ENCODE assay signal across 11 mouse cellular contexts in the genomic region with DNA sequence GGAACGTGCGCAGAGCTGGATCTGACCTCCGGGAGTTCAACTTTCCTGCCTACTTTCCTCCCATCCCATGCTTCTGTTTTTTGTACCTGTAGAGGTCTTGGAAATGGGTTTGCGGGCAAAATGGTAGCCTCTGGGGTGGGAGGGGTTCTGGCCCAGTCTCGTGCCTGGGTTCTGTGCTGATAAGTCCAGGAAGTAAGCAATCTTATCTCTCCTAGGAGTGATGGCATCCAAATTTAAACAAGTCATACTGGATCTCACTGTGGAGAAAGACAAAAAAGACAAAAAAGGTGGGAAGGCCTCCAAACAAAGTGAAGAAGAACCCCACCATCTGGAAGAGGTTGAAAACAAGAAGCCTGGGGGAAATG. TPM values are rescaled to one million over a fixed set of nuclear protein-coding genes. Genes with fewer than 3 reads are reported as not detected.
A peak's percentile ranks its signal among the peaks of the same experiment; 100 is the strongest.
DNase-seq lines count a peak whose midpoint lies in the region; ATAC-seq and TF ChIP-seq lines count a peak whose summit lies in the region.
"Not testable (repeated sequence)": the region's sequence is repeated elsewhere in the genome, so short reads cannot be mapped to it uniquely, and the experiment has no call there.
"Had no signal": no experiment of that assay in that cellular context is flagged by ENCODE, and none has a peak within 500 bp of the region (broad histone marks: within the 10 kb centered on the region; RNA-seq: fewer than 3 reads in every experiment).

No protein-coding gene starts in this region.

- H3K4me2 ChIP-seq in embryonic facial prominence, embryonic 15.5 days (replicated peaks), result peak overlapping the region; percentile 47
- H3K4me2 ChIP-seq in heart, embryonic 12.5 days, result peak overlapping the region; percentile 65
- H3K4me2 ChIP-seq in hindbrain, postnatal 0 days (ENCODE audit: low read depth, low read length), result peak overlapping the region; percentile 48
- peak overlapping the region; percentile 56 for H3K4me2 ChIP-seq in limb, embryonic 12.5 days
- H3K4me2 ChIP-seq in lung, embryonic 14.5 days, result peak overlapping the region; percentile 49
- H3K4me2 ChIP-seq in neural tube, embryonic 11.5 days (ENCODE audit: low read depth), result peak overlapping the region; percentile 38

- not testable (repeated sequence) for H3K36me3 ChIP-seq in embryonic facial prominence, embryonic 15.5 days; heart, embryonic 12.5 days; hindbrain, postnatal 0 days (ENCODE audit: insufficient read depth, low read length); limb, embryonic 12.5 days; lung, embryonic 14.5 days (ENCODE audit: insufficient read depth); neural tube, embryonic 11.5 days (ENCODE audit: control insufficient read depth, insufficient read depth, low read length)

- H3K27me3 ChIP-seq in embryonic facial prominence, embryonic 15.5 days; heart, embryonic 12.5 days (replicated peaks); hindbrain, postnatal 0 days (ENCODE audit: insufficient read depth, low read length); limb, embryonic 12.5 days; lung, embryonic 14.5 days (ENCODE audit: insufficient read depth, low read length); neural tube, embryonic 11.5 days (ENCODE audit: control insufficient read depth, insufficient read depth, low read length): not testable (repeated sequence)

- peak overlapping the region; percentile 34 for H3K4me3 ChIP-seq in embryonic facial prominence, embryonic 15.5 days (replicated peaks)
- H3K4me3 ChIP-seq in heart, embryonic 12.5 days, result peak overlapping the region; percentile 55
- H3K4me3 ChIP-seq in hindbrain, postnatal 0 days (ENCODE audit: low read length), result peak overlapping the region; percentile 32
- peak overlapping the region; percentile 41 for H3K4me3 ChIP-seq in limb, embryonic 12.5 days (replicated peaks)
- H3K4me3 ChIP-seq in lung, embryonic 14.5 days (ENCODE audit: low read depth, low read length), result peak overlapping the region; percentile 29
- H3K4me3 ChIP-seq in neural tube, embryonic 11.5 days (ENCODE audit: low read depth, low read length), result peak overlapping the region; percentile 34

- H3K27ac ChIP-seq in embryonic facial prominence, embryonic 15.5 days (replicated peaks); heart, embryonic 12.5 days (ENCODE audit: poor library complexity, severe bottlenecking); hindbrain, postnatal 0 days; limb, embryonic 12.5 days; lung, embryonic 14.5 days (ENCODE audit: low read depth); neural tube, embryonic 11.5 days (ENCODE audit: low read depth, low read length): not testable (repeated sequence)

- not testable (repeated sequence) for H3K9ac ChIP-seq in embryonic facial prominence, embryonic 15.5 days; hindbrain, postnatal 0 days (replicated peaks; ENCODE audit: low read length); limb, embryonic 12.5 days (replicated peaks); lung, embryonic 14.5 days; neural tube, embryonic 11.5 days (ENCODE audit: low read length)
- H3K9ac ChIP-seq in heart, embryonic 12.5 days, result peak overlapping the region; percentile 68

- WGBS in embryonic facial prominence, embryonic 15.5 days, result 35% methylated on average over 5 of the region's 5 CpGs
- 31% methylated on average over 5 of the region's 5 CpGs for WGBS in heart, embryonic 12.5 days
- 36% methylated on average over 5 of the region's 5 CpGs for WGBS in hindbrain, postnatal 0 days
- 30% methylated on average over 5 of the region's 5 CpGs for WGBS in limb, embryonic 12.5 days
- 18% methylated on average over 5 of the region's 5 CpGs for WGBS in lung, embryonic 14.5 days
- 33% methylated on average over 5 of the region's 5 CpGs for WGBS in neural tube, embryonic 11.5 days

- H3K4me1 ChIP-seq in embryonic facial prominence, embryonic 15.5 days; heart, embryonic 12.5 days (replicated peaks); hindbrain, postnatal 0 days (ENCODE audit: insufficient read depth, low read length); limb, embryonic 12.5 days (replicated peaks); lung, embryonic 14.5 days (ENCODE audit: insufficient read depth); neural tube, embryonic 11.5 days (ENCODE audit: control insufficient read depth, insufficient read depth, low read length): not testable (repeated sequence)

- not testable (repeated sequence) for TF ChIP-seq CTCF in hindbrain, postnatal 0 days (IDR thresholded peaks at IDR 0.05; ENCODE audit: low read depth); lung, embryonic 14.5 days (IDR thresholded peaks at IDR 0.05; ENCODE audit: low read depth)

- H3K9me3 ChIP-seq in embryonic facial prominence, embryonic 15.5 days (replicated peaks); heart, embryonic 12.5 days (replicated peaks); hindbrain, postnatal 0 days (ENCODE audit: low read length); limb, embryonic 12.5 days; lung, embryonic 14.5 days (ENCODE audit: low read depth, low read length); neural tube, embryonic 11.5 days (ENCODE audit: control insufficient read depth, low read length): not testable (repeated sequence)

- DNase-seq in brain, adult 2 months (ENCODE audit: low read depth, low spot score), result peak; percentile 4
- DNase-seq in hindbrain, postnatal 0 days (ENCODE audit: low spot score); lung, embryonic 14.5 days; neural tube, embryonic 11.5 days (ENCODE audit: low spot score): not testable (repeated sequence)

- not testable (repeated sequence) for ATAC-seq in embryonic facial prominence, embryonic 15.5 days (ENCODE audit: insufficient number of reproducible peaks, low FRiP score, low TSS enrichment, low read depth); heart, embryonic 12.5 days (ENCODE audit: insufficient number of reproducible peaks, low FRiP score); limb, embryonic 12.5 days (ENCODE audit: insufficient number of reproducible peaks, insufficient read depth, low FRiP score, low TSS enrichment, low read depth); lung, embryonic 14.5 days (ENCODE audit: insufficient read depth); neural tube, embryonic 11.5 days (ENCODE audit: insufficient read depth, low FRiP score, low TSS enrichment)
- peak; percentile 19; the same call in 1 of the 2 replicates for ATAC-seq in hindbrain, postnatal 0 days

RNA-seq across cellular contexts. Expression of gene Bex4, which starts 0.8 kb away (rescaled TPM):
- polyA plus RNA-seq in embryonic facial prominence, embryonic 15.5 days (2015; fragmentation: Nextera tagmentation; extraction: Ambion mirVana), result 31.4 and 35.7 TPM in 2 replicates
- polyA plus RNA-seq in heart, embryonic 12.5 days (2016; fragmentation: Nextera tagmentation; extraction: Ambion mirVana), result 216 and 218 TPM in 2 replicates
- 20.0 and 38.4 TPM in 2 replicates for total RNA-seq in hindbrain, postnatal 0 days (2014; rRNA removed)
- polyA plus RNA-seq in hindbrain, postnatal 0 days (2015; fragmentation: Nextera tagmentation; extraction: Ambion mirVana), result 153 and 160 TPM in 2 replicates
- polyA plus RNA-seq in limb, embryonic 12.5 days (2016; fragmentation: Nextera tagmentation; extraction: Ambion mirVana), result 59.3 and 71.3 TPM in 2 replicates
- polyA plus RNA-seq in lung, embryonic 14.5 days (2014; fragmentation: Nextera tagmentation; extraction: Ambion mirVana), result 128 and 138 TPM in 2 replicates
- 65.6 and 70.7 TPM in 2 replicates for polyA plus RNA-seq in neural tube, embryonic 11.5 days (2014; fragmentation: Nextera tagmentation; extraction: Ambion mirVana)
- polyA plus RNA-seq: activated CD4-positive, CD25-positive, alpha-beta regulatory T cell, adult 4 months had no signal

RNA-seq across cellular contexts. Expression of gene Tceal8, which starts 32.5 kb away (rescaled TPM):
- polyA plus RNA-seq in embryonic facial prominence, embryonic 15.5 days (2015; fragmentation: Nextera tagmentation; extraction: Ambion mirVana), result 189 and 202 TPM in 2 replicates
- 265 and 277 TPM in 2 replicates for polyA plus RNA-seq in heart, embryonic 12.5 days (2016; fragmentation: Nextera tagmentation; extraction: Ambion mirVana)
- total RNA-seq in hindbrain, postnatal 0 days (2014; rRNA removed), result 72.2 and 82.6 TPM in 2 replicates
- 138 and 146 TPM in 2 replicates for polyA plus RNA-seq in hindbrain, postnatal 0 days (2015; fragmentation: Nextera tagmentation; extraction: Ambion mirVana)
- 189 and 197 TPM in 2 replicates for polyA plus RNA-seq in limb, embryonic 12.5 days (2016; fragmentation: Nextera tagmentation; extraction: Ambion mirVana)
- 193 and 206 TPM in 2 replicates for polyA plus RNA-seq in lung, embryonic 14.5 days (2014; fragmentation: Nextera tagmentation; extraction: Ambion mirVana)
- 201 and 224 TPM in 2 replicates for polyA plus RNA-seq in neural tube, embryonic 11.5 days (2014; fragmentation: Nextera tagmentation; extraction: Ambion mirVana)

RNA-seq across cellular contexts. Expression of gene Nxf3, which starts 54.6 kb away (rescaled TPM):
- not detected in 2 replicates for polyA plus RNA-seq in embryonic facial prominence, embryonic 15.5 days (2015; fragmentation: Nextera tagmentation; extraction: Ambion mirVana)
- 0.68 and 0.78 TPM in 2 replicates for polyA plus RNA-seq in heart, embryonic 12.5 days (2016; fragmentation: Nextera tagmentation; extraction: Ambion mirVana)
- not detected in 2 replicates for total RNA-seq in hindbrain, postnatal 0 days (2014; rRNA removed)
- polyA plus RNA-seq in hindbrain, postnatal 0 days (2015; fragmentation: Nextera tagmentation; extraction: Ambion mirVana), result 0.05 TPM in 1 of 2 replicates, not detected in the other
- polyA plus RNA-seq in limb, embryonic 12.5 days (2016; fragmentation: Nextera tagmentation; extraction: Ambion mirVana), result not detected in 2 replicates
- 0.12 TPM in 1 of 2 replicates, not detected in the other for polyA plus RNA-seq in lung, embryonic 14.5 days (2014; fragmentation: Nextera tagmentation; extraction: Ambion mirVana)
- not detected in 2 replicates for polyA plus RNA-seq in neural tube, embryonic 11.5 days (2014; fragmentation: Nextera tagmentation; extraction: Ambion mirVana)
- total RNA-seq: gastrocnemius, postnatal 4 days; hematopoietic stem cell, adult 5-6 weeks; left cerebral cortex, adult 8-10 months had no signal
- polyA plus RNA-seq: activated CD4-positive, CD25-positive, alpha-beta regulatory T cell, adult 4 months had no signal
